ENCODE assay signal across 21 mouse cellular contexts in genomic region chr7:46720460-46720859, GRCm38 (mm10). TPM values are rescaled to one million over a fixed set of nuclear protein-coding genes. Genes with fewer than 3 reads are reported as not detected.
A peak's percentile ranks its signal among the peaks of the same experiment; 100 is the strongest.
DNase-seq lines count a peak whose midpoint lies in the region; TF ChIP-seq lines count a peak whose summit lies in the region.
"Had no signal": no experiment of that assay in that cellular context is flagged by ENCODE, and none has a peak within 500 bp of the region (broad histone marks: within the 10 kb centered on the region; RNA-seq: fewer than 3 reads in every experiment).

No protein-coding gene starts in this region.

- no peaks in the 10 kb centered on the region for H3K36me3 ChIP-seq in myocyte (ENCODE audit: control insufficient read depth, insufficient read depth)
- H3K36me3 ChIP-seq in limb, embryonic 10.5 days = no peaks in the 10 kb centered on the region
- H3K36me3 ChIP-seq: heart, embryonic 12.5 days; limb, embryonic 13.5 days; stomach, embryonic 15.5 days had no signal

- H3K4me1 ChIP-seq in cerebellum, adult 2 months (ENCODE audit: control insufficient read depth, insufficient read depth, low read length) = peaks cover 42% of the 10 kb centered on the region
- H3K4me1 ChIP-seq in limb, embryonic 10.5 days = no peaks in the 10 kb centered on the region
- H3K4me1 ChIP-seq: limb, embryonic 13.5 days; stomach, embryonic 15.5 days had no signal

- no peaks in the 10 kb centered on the region for H3K9me3 ChIP-seq in limb, embryonic 10.5 days (replicated peaks)
- H3K9me3 ChIP-seq: heart, embryonic 12.5 days; limb, embryonic 13.5 days; stomach, embryonic 15.5 days had no signal

- H3K27me3 ChIP-seq in cerebellum, adult 2 months (ENCODE audit: control insufficient read depth, insufficient read depth, low read length) = no peaks in the 10 kb centered on the region
- H3K27me3 ChIP-seq in myocyte (ENCODE audit: control insufficient read depth, insufficient read depth, insufficient read length) = no peaks in the 10 kb centered on the region
- 0 out of 2 replicates have a peak, but pooled peaks cover 6% of the 10 kb centered on the region for H3K27me3 ChIP-seq in limb, embryonic 10.5 days (ENCODE audit: low read depth, poor library complexity, severe bottlenecking)
- H3K27me3 ChIP-seq: limb, embryonic 13.5 days; stomach, embryonic 15.5 days had no signal

- H3K4me3 ChIP-seq in gastrocnemius, adult 2 months = no peak overlapping the region
- no peak overlapping the region for H3K4me3 ChIP-seq in cerebellum, adult 2 months (replicated peaks; ENCODE audit: insufficient read depth, low read depth, low read length)
- no peak overlapping the region for H3K4me3 ChIP-seq in myocyte
- no peak overlapping the region for H3K4me3 ChIP-seq in limb, embryonic 10.5 days
- H3K4me3 ChIP-seq: heart, embryonic 12.5 days; limb, embryonic 13.5 days; stomach, embryonic 15.5 days had no signal

- 14% methylated on average over 9 of the region's 9 CpGs for WGBS in cerebellum, adult 2 months
- 73% methylated on average over 9 of the region's 9 CpGs for WGBS in limb, embryonic 10.5 days

- no peak overlapping the region for H3ac ChIP-seq in myocyte (ENCODE audit: control insufficient read depth, insufficient read length)

- intact Hi-C loops in gastrocnemius, adult 2 months (cut with DNase I) = loop anchor here (2.0 kb wide), 1 partner anchor 24 kb away; no protein-coding TSS in a partner anchor
- intact Hi-C loops in gastrocnemius, postnatal 14 days (cut with DNase I; ENCODE audit: low total_unique reads) = no loop called here

- peak overlapping the region; percentile 69 for H3K27ac ChIP-seq in gastrocnemius, adult 2 months
- H3K27ac ChIP-seq in cerebellum, adult 2 months (ENCODE audit: insufficient read depth, low read length) = peak overlapping the region; percentile 98
- H3K27ac ChIP-seq in limb, embryonic 10.5 days = no peak overlapping the region
- H3K27ac ChIP-seq: limb, embryonic 13.5 days; stomach, embryonic 15.5 days had no signal

- H3K4me2 ChIP-seq in myocyte (ENCODE audit: low read depth) = no peak overlapping the region
- H3K4me2 ChIP-seq: heart, embryonic 12.5 days; limb, embryonic 13.5 days; stomach, embryonic 15.5 days had no signal

- TF ChIP-seq POLR2A in cerebellum, adult 2 months (IDR thresholded peaks at IDR 0.05; ENCODE audit: borderline replicate concordance, insufficient read depth, low read length) = no peak
- TF ChIP-seq POLR2A in myocyte (IDR thresholded peaks at IDR 0.05; ENCODE audit: insufficient read length, low read depth) = no peak

- DNase-seq in gastrocnemius, adult 2 months = no peak
- no peak for DNase-seq in gastrocnemius, postnatal 14 days
- peak; percentile 22 for DNase-seq in lung, postnatal 10 days
- DNase-seq in lung, postnatal 4 days = no peak
- peak; percentile 61 to 66 for DNase-seq in cerebellum, adult 2 months
- DNase-seq in limb, embryonic 10.5 days (ENCODE audit: low spot score) = no peak
- DNase-seq in spleen, adult 12 weeks (ENCODE audit: low spot score) = no peak
- DNase-seq: adrenal gland, adult 2 months; gastrocnemius, postnatal 10 days; kidney, postnatal 14 days had no signal

- TF ChIP-seq CTCF in gastrocnemius, adult 2 months (IDR thresholded peaks at IDR 0.05) = no peak
- TF ChIP-seq CTCF in cerebellum, adult 2 months (IDR thresholded peaks at IDR 0.05; ENCODE audit: borderline replicate concordance, insufficient read depth, low read depth, low read length) = no peak

- no peaks in the 10 kb centered on the region for H3K79me2 ChIP-seq in myocyte (ENCODE audit: control insufficient read depth, insufficient read depth)

TF ChIP-seq in myocyte, 11 proteins besides CTCF, POLR2A, EP300 and RAD21:
- TF ChIP-seq USF1 (IDR thresholded peaks at IDR 0.05; ENCODE audit: low read depth) = peak; percentile 40
- TF ChIP-seq MAX (IDR thresholded peaks at IDR 0.05; ENCODE audit: low read depth) = no peak
TF ChIP-seq in myocyte: peak in this region for 1.

RNA-seq across cellular contexts. Expression of gene Saa3, which starts 5.0 kb away (rescaled TPM):
- not detected for total RNA-seq in gastrocnemius, adult 2 months (2021)
- not detected for total RNA-seq in gastrocnemius, postnatal 14 days (2021)
- polyA plus RNA-seq in cerebellum, adult 2 months (2012; rRNA removed) = not detected in 2 replicates
- polyA plus RNA-seq in myocyte (2012; fragmentation: generic; extraction: Trizol) = 4.3 TPM
- 0.15 TPM in 1 of 2 replicates, not detected in the other for polyA plus RNA-seq in limb, embryonic 10.5 days (2016; fragmentation: Nextera tagmentation; extraction: Ambion mirVana)
- total RNA-seq: gastrocnemius, postnatal 10 days; hematopoietic stem cell, adult 5-6 weeks; layer of hippocampus, postnatal 14 days had no signal
- polyA plus RNA-seq: CD4-positive, CD25-positive, alpha-beta regulatory T cell, adult 4 months had no signal

RNA-seq across cellular contexts. Expression of gene Saal1, which starts 10.0 kb away (rescaled TPM):
- total RNA-seq in gastrocnemius, adult 2 months (2021) = 1 to 10 TPM; 2.7 to 3.3 TPM
- 1 to 10 TPM; 4.1 to 4.9 TPM for total RNA-seq in gastrocnemius, postnatal 14 days (2021)
- polyA plus RNA-seq in cerebellum, adult 2 months (2012; rRNA removed) = 12.4 and 13.7 TPM in 2 replicates
- polyA plus RNA-seq in myocyte (2012; fragmentation: generic; extraction: Trizol) = 11.2 TPM
- polyA plus RNA-seq in limb, embryonic 10.5 days (2016; fragmentation: Nextera tagmentation; extraction: Ambion mirVana) = 47.4 and 47.6 TPM in 2 replicates

RNA-seq across cellular contexts. Expression of gene Saa4, which starts 11.9 kb away (rescaled TPM):
- not detected for total RNA-seq in gastrocnemius, adult 2 months (2021)
- not detected for total RNA-seq in gastrocnemius, postnatal 14 days (2021)
- polyA plus RNA-seq in cerebellum, adult 2 months (2012; rRNA removed) = not detected in 2 replicates
- polyA plus RNA-seq in myocyte (2012; fragmentation: generic; extraction: Trizol) = not detected
- polyA plus RNA-seq in limb, embryonic 10.5 days (2016; fragmentation: Nextera tagmentation; extraction: Ambion mirVana) = not detected in 2 replicates
- total RNA-seq: gastrocnemius, postnatal 10 days; hematopoietic stem cell, adult 5-6 weeks; layer of hippocampus, postnatal 14 days; megakaryocyte, adult 5-6 weeks had no signal
- polyA plus RNA-seq: adrenal gland, adult 2 months; CD4-positive, CD25-positive, alpha-beta regulatory T cell, adult 4 months; heart, embryonic 12.5 days; intestine, embryonic 14.5 days; limb, embryonic 13.5 days; neural tube, embryonic 14.5 days; small intestine, adult 2 months had no signal

RNA-seq across cellular contexts. Expression of gene Saa1, which starts 22.3 kb away (rescaled TPM):
- total RNA-seq in gastrocnemius, adult 2 months (2021) = not detected
- total RNA-seq in gastrocnemius, postnatal 14 days (2021) = under 1 TPM in 1 of 2 experiments, not detected in 1; 0.40 TPM
- polyA plus RNA-seq in cerebellum, adult 2 months (2012; rRNA removed) = 0.15 TPM in 1 of 2 replicates, not detected in the other
- polyA plus RNA-seq in myocyte (2012; fragmentation: generic; extraction: Trizol) = not detected
- polyA plus RNA-seq in limb, embryonic 10.5 days (2016; fragmentation: Nextera tagmentation; extraction: Ambion mirVana) = 1.4 and 3.3 TPM in 2 replicates
- total RNA-seq: adrenal gland, adult 2 months; hematopoietic stem cell, adult 5-6 weeks; layer of hippocampus, postnatal 14 days; megakaryocyte, adult 5-6 weeks had no signal
- polyA plus RNA-seq: adrenal gland, adult 2 months; CD4-positive, CD25-positive, alpha-beta regulatory T cell, adult 4 months; heart, embryonic 12.5 days; neural tube, embryonic 14.5 days; small intestine, adult 2 months had no signal

RNA-seq across cellular contexts. Expression of gene Saa2, which starts 31.1 kb away (rescaled TPM):
- not detected for total RNA-seq in gastrocnemius, adult 2 months (2021)
- total RNA-seq in gastrocnemius, postnatal 14 days (2021) = under 1 TPM in 1 of 2 experiments, not detected in 1; 0.35 TPM
- polyA plus RNA-seq in cerebellum, adult 2 months (2012; rRNA removed) = 0.19 TPM in 1 of 2 replicates, not detected in the other
- not detected for polyA plus RNA-seq in myocyte (2012; fragmentation: generic; extraction: Trizol)
- 1.7 TPM in 2 replicates for polyA plus RNA-seq in limb, embryonic 10.5 days (2016; fragmentation: Nextera tagmentation; extraction: Ambion mirVana)
- total RNA-seq: adrenal gland, adult 2 months; gastrocnemius, postnatal 10 days; hematopoietic stem cell, adult 5-6 weeks; layer of hippocampus, postnatal 14 days; megakaryocyte, adult 5-6 weeks had no signal
- polyA plus RNA-seq: adrenal gland, adult 2 months; CD4-positive, CD25-positive, alpha-beta regulatory T cell, adult 4 months; heart, embryonic 12.5 days; neural tube, embryonic 14.5 days; small intestine, adult 2 months; stomach, embryonic 15.5 days had no signal

Comparison
In these comparisons a context has a peak if more than half of its experiments do, and no peak if none do; other contexts are left out.
1. DNase-seq: peak in lung, postnatal 10 days (single experiment) and cerebellum, adult 2 months (2 of 2); none in gastrocnemius, adult 2 months (single experiment), gastrocnemius, postnatal 14 days (single experiment), lung, postnatal 4 days (0 of 2), limb, embryonic 10.5 days (single experiment) and spleen, adult 12 weeks (single experiment).